Mouse (Mus musculus) CD8-positive naive resting alpha-beta T cell, adult 57 days (primary cell): ENCODE measurements around the gene Vmn1r129. TPM values are rescaled to one million over a fixed set of nuclear protein-coding genes. Genes with fewer than 3 reads are reported as not detected.

Source experiments
- total RNA-seq: library from RNA; stranded (reverse); gene quantifications from one replicate; pipeline ENCODE4 v1.2.4, GENCODE M21; 2023

Vmn1r129 gene
- not detected for total RNA-seq

GRCm38 (mm10) chr7:21361191-21361590 lies at the start of gene Vmn1r129:
Vmn1r129 (minus strand) TSS chr7:21361291.

GRCm38 (mm10) chr7:21349073-21349472 lies 12.0 kb downstream of the Vmn1r129 start, which contains the start of gene Vmn1r128:
Vmn1r128 (plus strand) TSS chr7:21349373.

GRCm38 (mm10) chr7:21319761-21320160 lies 41.3 kb downstream of the Vmn1r129 start, which contains the start of gene Vmn1r127:
Vmn1r127 (minus strand) TSS chr7:21319861.

Other genes with a start within 250 kb of the Vmn1r129 start
- not detected for gene Vmn1r122, start 227.2 kb downstream of the Vmn1r129 start, total RNA-seq
- not detected for gene Vmn1r123, start 199.1 kb downstream of the Vmn1r129 start, total RNA-seq
- gene Gm5157, start 170.9 kb downstream of the Vmn1r129 start, total RNA-seq = not detected
- not detected for gene Vmn1r124, start 100.7 kb downstream of the Vmn1r129 start, total RNA-seq
- gene Vmn1r125, start 89.1 kb downstream of the Vmn1r129 start, total RNA-seq = not detected
- not detected for gene Vmn1r126, start 59.8 kb downstream of the Vmn1r129 start, total RNA-seq
- not detected for gene Vmn1r127, start 41.4 kb downstream of the Vmn1r129 start, total RNA-seq
- gene Vmn1r128, start 11.9 kb downstream of the Vmn1r129 start, total RNA-seq = not detected
- gene Gm6882, start 71.5 kb upstream of the Vmn1r129 start, total RNA-seq = not detected
- gene Vmn1r130, start 150.5 kb upstream of the Vmn1r129 start, total RNA-seq = not detected
- gene Vmn1r131, start 184.8 kb upstream of the Vmn1r129 start, total RNA-seq = not detected